Mouse (Mus musculus): Measurements from ENCODE around the gene Olfr904. TPM values are rescaled to one million over a fixed set of nuclear protein-coding genes. Genes with fewer than 3 reads are reported as not detected.

Gene Olfr904
- not detected for polyA plus RNA-seq (2017; shearing (Covaris generic))

GRCm38 (mm10) chr9:38462844-38463243, at the start of gene Olfr904:
Olfr904 (plus strand) TSS chr9:38463144.

DNA sequence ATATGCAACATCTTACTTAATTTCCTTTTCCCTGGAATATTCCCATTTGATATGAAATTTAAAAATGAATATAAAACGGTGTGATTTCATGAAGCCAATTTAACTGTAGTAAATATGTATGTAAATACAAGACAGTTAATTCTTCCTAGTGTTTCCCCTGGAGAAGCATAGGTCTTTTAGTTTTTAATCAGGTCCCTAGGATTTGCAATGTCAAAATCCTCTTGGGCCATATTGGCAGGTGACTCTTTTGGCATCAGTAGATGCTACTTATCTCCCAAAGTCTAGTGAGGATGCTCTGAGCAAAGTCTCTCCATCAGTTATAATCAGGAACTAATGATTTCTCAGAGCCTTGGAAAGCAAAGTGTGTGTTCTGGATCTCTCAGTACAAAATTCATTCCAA, 33.8 kb upstream of the Olfr904 start, which contains the start of gene Olfr901:
Gene Olfr901 (plus strand): TSS at position 301 of the 400 bp plus-strand sequence.

GRCm38 (mm10) chr9:38447352-38447751, 15.6 kb upstream of the Olfr904 start, which contains the start of gene Olfr902:
Olfr902 (plus strand) TSS chr9:38447652.

DNA sequence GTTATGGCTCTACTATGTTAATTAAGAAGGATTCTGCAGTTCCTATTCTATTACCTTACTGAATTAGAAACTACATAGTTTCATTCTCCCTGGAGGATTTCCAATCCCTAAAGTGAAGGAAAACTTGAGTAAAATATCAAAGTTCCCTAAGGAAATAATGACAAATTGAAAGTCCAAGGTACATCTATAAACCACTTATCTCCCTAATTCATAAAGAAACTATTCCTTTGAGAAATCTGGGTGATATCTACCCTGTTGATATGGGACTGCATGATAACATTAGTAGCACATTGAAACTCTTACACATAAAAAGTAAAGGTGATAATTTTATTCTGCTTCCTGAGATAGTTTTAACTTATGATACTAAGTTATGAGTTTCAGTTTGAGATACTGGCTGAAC, 7.9 kb downstream of the Olfr904 start, which contains the start of gene Olfr905:
Gene Olfr905 (plus strand): TSS at position 301 of the 400 bp plus-strand sequence.

DNA sequence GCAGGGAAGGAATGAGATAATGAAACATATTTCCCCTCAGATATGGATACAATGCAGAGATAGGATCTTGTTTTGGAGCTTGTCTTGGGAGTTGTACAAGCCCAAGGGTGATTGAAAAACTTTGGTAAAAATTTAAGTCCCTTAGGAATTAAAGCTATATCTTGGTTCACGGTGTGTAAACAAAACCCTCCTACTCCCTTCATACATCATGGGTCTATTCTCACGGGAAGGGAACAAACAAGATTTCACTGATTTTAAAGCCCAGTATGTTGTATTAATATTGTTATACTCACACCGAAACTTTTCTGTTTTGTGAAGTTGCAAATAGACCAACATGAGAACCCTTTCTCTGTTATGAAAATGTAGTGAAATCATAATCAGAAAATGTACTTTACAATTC, 23.8 kb downstream of the Olfr904 start, which contains the start of gene Olfr906:
Gene Olfr906 (plus strand): TSS at position 301 of the 400 bp plus-strand sequence.

GRCm38 (mm10) chr9:38495501-38495900, 32.6 kb downstream of the Olfr904 start, which contains the start of gene Olfr907:
Olfr907 (plus strand) TSS chr9:38495801.

Other genes with a start within 250 kb of the Olfr904 start
- gene Olfr894, start 245.1 kb upstream of the Olfr904 start, polyA plus RNA-seq (2017; shearing (Covaris generic)): not detected
- not detected for gene Olfr143, start 210.4 kb upstream of the Olfr904 start, polyA plus RNA-seq (2017; shearing (Covaris generic))
- not detected for gene Olfr895, start 195.3 kb upstream of the Olfr904 start, polyA plus RNA-seq (2017; shearing (Covaris generic))
- gene Olfr896-ps1, start 172.0 kb upstream of the Olfr904 start, polyA plus RNA-seq (2017; shearing (Covaris generic)): not detected
- not detected for gene Olfr25, start 134.1 kb upstream of the Olfr904 start, polyA plus RNA-seq (2017; shearing (Covaris generic))
- 0.15 TPM for gene Olfr898, start 114.7 kb upstream of the Olfr904 start, polyA plus RNA-seq (2017; shearing (Covaris generic))
- 0.15 TPM for gene Olfr250, start 96.2 kb upstream of the Olfr904 start, polyA plus RNA-seq (2017; shearing (Covaris generic))
- not detected for gene Olfr251, start 86.1 kb upstream of the Olfr904 start, polyA plus RNA-seq (2017; shearing (Covaris generic))
- not detected for gene Olfr147, start 61.4 kb upstream of the Olfr904 start, polyA plus RNA-seq (2017; shearing (Covaris generic))
- not detected for gene Olfr901, start 33.7 kb upstream of the Olfr904 start, polyA plus RNA-seq (2017; shearing (Covaris generic))
- gene Olfr902, start 15.5 kb upstream of the Olfr904 start, polyA plus RNA-seq (2017; shearing (Covaris generic)): not detected
- gene Olfr905, start 8.0 kb downstream of the Olfr904 start, polyA plus RNA-seq (2017; shearing (Covaris generic)): 0.09 TPM
- gene Olfr906, start 23.9 kb downstream of the Olfr904 start, polyA plus RNA-seq (2017; shearing (Covaris generic)): not detected
- not detected for gene Olfr907, start 32.7 kb downstream of the Olfr904 start, polyA plus RNA-seq (2017; shearing (Covaris generic))
- 0.10 TPM for gene Olfr911-ps1, start 58.4 kb downstream of the Olfr904 start, polyA plus RNA-seq (2017; shearing (Covaris generic))
- gene Olfr910, start 74.7 kb downstream of the Olfr904 start, polyA plus RNA-seq (2017; shearing (Covaris generic)): not detected
- 0.16 TPM for gene Olfr912, start 117.0 kb downstream of the Olfr904 start, polyA plus RNA-seq (2017; shearing (Covaris generic))
- gene Olfr913, start 129.6 kb downstream of the Olfr904 start, polyA plus RNA-seq (2017; shearing (Covaris generic)): not detected
- gene Olfr914, start 142.0 kb downstream of the Olfr904 start, polyA plus RNA-seq (2017; shearing (Covaris generic)): not detected
- gene Olfr916, start 196.7 kb downstream of the Olfr904 start, polyA plus RNA-seq (2017; shearing (Covaris generic)): 0.25 TPM
- not detected for gene Olfr917, start 202.7 kb downstream of the Olfr904 start, polyA plus RNA-seq (2017; shearing (Covaris generic))
- gene Olfr918, start 211.5 kb downstream of the Olfr904 start, polyA plus RNA-seq (2017; shearing (Covaris generic)): not detected
- not detected for gene Olfr919, start 240.5 kb downstream of the Olfr904 start, polyA plus RNA-seq (2017; shearing (Covaris generic))